Mouse (Mus musculus): ENCODE results near the gene Tent4a.

The Tent4a gene

GRCm38 (mm10) chr13:69478703-69479102 is 55.7 kb downstream of the Tent4a start:
- no peak for DNase-seq (ENCODE audit: low spot score in 2 of 2)

DNA sequence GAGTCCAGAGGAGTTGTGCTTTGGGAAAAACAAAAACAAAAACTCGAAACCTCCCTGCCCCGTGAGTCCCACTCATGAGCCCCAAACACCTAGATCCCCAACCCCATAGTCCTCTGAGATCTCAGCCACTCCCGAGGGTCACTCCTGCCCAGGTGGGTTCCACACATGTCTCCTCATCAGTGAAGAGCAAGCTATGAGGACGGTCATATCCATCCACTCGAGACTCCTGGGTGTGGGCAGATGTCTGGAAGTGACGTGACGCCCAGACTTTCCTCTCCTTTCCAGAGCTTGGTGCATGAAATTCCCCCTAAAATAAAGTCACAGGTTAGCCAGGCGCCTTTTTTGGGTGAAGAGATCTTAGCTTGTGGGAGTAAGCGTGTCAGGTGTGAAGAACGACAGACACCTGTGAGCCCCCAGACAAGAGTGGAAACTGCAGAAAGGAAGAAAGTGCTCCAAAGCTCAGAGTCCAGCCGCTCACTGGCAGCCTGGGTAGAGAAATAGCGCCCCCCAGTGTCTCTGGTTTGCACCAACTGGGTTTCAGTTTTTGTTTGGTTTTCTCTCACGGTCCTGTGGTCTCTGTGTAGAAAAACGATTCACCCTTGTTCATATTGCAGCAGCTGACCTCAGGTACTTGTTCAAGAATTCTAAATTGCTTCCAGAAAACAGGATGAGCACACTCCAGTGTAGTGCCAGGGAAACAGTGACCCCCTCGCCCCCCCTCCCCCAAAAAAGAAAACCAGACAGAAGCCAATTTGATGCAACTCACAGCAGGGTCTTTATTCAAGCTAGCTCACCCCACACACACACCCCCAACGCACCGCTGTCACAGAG is 73.6 kb downstream of the Tent4a start:
- DNase-seq (ENCODE audit: low spot score in 2 of 2): peak in 1 of 2 experiments; percentile 59

DNA sequence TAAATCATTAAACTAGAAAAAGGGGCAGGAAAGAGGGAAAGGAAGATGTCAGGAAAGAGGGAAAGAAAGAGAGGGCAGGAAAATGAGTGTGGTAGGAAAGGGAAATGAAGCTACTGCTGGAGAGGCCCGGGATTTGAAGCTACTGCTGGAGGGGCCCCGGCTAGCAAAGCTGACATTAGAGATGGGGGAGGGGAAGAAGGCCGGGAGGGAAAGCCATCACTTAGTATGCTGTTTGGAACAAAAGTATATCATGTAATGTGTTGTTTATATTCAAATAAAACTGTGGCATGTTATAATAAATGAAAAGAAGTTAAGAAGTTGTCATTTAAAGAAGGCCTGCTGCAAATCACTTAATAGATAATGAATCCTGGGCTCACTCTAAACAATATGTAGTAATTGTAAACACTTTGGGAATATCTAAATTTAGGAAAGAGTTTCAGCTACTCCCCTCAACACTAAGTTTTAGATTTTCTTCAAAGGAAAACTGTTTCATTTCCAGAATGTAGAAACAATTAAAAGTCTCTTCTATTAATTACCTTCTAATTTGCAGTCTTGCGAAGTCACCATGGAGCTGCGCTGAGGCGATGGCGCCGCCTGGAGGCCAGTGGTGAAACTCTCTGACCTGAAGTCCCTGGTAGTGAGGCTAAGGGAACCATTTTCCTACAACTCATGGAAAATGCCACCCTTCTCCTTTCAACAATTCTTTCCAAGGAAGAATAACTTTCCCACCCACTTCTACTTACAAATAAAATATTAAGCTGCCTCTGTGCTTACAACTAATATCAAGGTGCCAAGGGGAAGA is 74.6 kb downstream of the Tent4a start:
- DNase-seq (ENCODE audit: low spot score in 2 of 2): peak in 1 of 2 experiments; percentile 60

DNA sequence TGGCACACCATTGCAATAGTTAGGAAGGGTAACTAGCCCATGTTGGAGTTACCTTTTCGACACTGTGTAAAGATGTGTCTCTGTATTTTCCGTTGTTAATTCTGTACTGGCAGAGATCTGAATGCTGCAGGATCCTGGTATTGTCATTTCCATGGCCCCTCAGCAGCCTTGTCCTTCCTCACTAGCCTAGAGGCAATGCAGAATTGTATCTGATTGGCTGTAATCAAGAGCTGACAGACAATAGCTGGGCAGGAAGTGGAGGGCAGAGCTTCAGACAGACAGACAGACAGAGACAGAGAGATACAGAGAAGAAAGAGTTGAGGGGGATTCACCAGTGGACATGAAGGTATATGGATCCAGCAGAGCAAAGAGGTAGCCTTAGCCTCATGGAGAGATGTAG is 75.5 kb downstream of the Tent4a start:
- DNase-seq (ENCODE audit: low spot score in 2 of 2): no peak

DNA sequence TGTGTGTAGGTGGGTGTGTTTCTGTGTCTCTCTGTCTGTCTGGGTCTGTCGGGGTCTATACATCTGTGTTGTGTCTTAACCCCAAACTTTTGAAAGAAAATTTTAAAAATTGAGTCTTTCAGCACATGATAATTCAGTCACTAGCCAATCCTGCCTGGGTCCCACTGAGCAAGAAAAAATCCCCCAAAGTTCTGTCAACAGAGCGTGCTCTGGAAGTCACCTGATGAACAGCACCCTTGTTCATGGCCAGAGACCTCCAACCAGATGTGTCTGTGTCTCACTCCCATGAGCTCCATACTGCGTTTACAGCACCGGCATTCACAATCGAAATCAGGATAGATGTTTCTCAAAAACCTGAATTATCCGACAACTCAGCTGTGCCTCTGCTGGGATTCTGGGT is 76.0 kb downstream of the Tent4a start:
- no peak for DNase-seq (ENCODE audit: low spot score in 2 of 2)

GRCm38 (mm10) chr13:69457105-69457504 is 77.3 kb downstream of the Tent4a start:
- no peak for DNase-seq (ENCODE audit: low spot score in 2 of 2)

DNA sequence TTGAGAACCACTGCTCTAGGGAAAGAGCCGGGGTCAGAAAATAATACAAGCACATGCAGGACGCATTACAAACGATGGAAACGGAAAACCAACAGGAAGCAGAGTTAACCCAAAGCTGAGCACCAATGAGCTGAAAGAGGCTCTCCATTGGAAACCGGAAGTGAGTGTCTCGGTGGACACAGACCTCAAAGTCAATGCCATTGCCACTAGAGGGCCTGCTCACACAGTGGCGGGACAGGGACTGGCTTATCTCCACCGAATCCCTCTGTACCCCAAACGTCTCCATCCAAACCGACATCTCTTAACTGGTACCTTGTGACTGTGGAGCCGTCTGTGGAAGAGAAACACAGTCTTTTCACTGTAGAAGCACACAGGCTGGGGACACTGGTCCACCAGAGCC is 77.8 kb downstream of the Tent4a start:
- no peak for DNase-seq (ENCODE audit: low spot score in 2 of 2)

GRCm38 (mm10) chr13:69455476-69456175 is 78.8 kb downstream of the Tent4a start:
- DNase-seq (ENCODE audit: low spot score in 2 of 2): no peak

Measured in spleen, postnatal 4 days (tissue).